Mouse (Mus musculus) cerebellum, postnatal 10 days (tissue): ENCODE measurements around the gene Igsf23.
"Not testable (repeated sequence)": the region's sequence is repeated elsewhere in the genome, so short reads cannot be mapped to it uniquely, and the experiment has no call there.

ENCODE experiments used
- DNase-seq, 2 experiments: peaks; one replicate each; pipeline ENCODE4 v3.0.0; 2021; ENCODE audit warnings: mixed read lengths in 2 of 2

Gene Igsf23

DNA sequence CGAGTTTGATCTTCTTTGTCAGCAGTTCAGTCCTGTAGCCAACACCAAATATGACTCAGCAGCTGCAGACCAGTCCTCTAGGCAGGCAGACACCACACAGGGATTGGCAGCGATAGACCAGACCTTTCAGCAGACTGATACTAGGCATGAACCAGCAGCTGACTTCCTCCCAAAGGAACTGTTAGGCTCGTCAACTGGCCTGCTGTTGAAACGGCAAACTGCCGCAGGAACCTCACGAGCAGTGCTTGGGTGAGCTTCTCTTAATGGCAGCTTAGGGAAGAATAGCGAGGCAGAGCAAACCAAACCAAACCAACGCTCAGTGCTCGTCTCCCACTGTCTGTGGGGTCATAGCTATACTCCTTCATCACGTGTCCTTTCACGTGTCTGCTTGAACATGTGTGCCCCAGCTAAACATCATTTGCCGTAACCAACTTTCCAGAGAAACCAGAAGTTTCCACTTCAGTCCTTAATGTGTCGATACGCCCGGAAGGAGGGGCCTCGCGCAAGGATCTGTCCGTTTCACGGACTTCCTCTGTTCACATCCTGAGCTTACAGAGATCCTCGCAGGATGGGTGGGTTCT lies 15.3 kb downstream of the Igsf23 start:
- DNase-seq: no peak

- peak; percentile 75 to 78 for DNase-seq
Observed at GRCm38 (mm10) chr7:19932877-19933809, 17.4 kb downstream of the Igsf23 start.

DNA sequence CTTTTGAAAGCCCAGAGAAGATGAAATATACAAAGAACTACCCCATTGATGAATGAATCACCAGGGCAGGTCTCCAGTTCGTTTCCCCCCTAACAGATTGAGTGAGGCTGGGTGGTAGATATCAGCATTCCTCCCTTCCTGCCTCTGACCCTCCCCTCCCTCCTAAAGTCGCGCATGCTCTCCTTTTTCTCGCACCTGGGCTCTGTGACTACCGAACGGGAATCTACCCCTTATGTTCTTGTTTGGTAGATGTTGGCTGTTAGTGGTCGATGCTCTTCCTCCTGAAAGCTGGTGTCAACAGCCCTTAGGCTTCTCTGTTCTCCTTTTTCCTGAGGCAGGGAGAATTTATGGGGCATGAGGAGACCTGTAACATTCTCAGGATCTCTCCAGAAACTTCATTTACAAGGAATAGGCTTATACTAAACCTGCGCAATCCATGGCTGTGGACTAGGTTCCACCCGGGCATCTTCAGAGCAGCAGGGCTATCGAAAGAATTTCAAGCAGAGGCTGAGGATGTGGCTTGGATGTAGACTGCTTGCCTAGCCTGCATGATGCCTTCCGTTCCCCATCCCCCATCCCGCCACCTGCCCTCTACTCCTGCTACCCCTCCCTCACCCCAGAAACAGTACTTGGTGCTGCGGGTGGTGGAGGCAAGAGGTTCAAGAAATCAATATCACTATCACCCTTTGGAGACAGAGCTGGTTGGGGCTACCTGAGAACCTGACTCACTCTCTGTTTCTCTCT lies 18.3 kb downstream of the Igsf23 start:
- DNase-seq: peak; percentile 54 to 56

DNA sequence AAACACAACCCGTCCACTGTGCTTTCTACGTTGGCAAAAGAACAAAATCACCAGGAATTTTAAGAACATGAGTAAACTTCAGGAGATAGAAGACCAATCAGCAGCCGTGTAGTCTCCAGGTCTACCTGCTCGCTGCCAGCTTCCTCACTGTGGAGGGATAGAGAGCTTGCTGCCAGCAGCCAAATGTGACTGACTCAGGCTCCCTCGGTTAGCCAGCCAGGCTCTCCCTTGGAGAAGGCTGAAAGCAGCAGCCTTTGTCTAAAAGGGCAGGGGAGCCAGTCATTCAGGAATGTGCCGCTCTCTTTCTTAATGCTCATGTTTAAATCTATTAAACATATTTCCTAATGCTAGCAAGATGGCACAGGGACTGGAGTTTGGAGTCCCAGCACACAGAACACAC lies 20.1 kb downstream of the Igsf23 start:
- not testable (repeated sequence) for DNase-seq

GRCm38 (mm10) chr7:19928486-19928885 lies 22.1 kb downstream of the Igsf23 start:
- DNase-seq: no peak

- no peak for DNase-seq
Observed at GRCm38 (mm10) chr7:19926849-19927480, 23.6 kb downstream of the Igsf23 start.

DNA sequence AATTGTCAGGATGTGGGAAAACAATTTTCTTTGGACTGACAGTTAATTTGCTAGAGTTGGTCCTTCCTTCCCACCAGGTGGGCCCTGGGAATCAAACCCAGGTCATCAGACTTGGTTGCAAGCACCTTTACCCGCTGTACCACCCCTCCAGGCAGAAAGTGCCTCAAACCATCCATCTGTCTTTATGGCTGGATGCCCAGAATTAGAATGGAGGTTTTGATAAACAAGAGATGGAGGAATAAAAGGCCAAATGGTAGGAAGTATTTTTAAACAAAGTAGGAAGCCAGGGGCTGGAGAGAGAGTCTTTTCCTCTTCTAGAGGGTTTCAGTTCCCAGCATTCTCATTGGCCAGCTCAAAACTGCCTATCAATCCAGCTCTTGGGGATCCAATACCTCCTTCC lies 25.2 kb downstream of the Igsf23 start:
- DNase-seq: peak; percentile 32 to 43

DNA sequence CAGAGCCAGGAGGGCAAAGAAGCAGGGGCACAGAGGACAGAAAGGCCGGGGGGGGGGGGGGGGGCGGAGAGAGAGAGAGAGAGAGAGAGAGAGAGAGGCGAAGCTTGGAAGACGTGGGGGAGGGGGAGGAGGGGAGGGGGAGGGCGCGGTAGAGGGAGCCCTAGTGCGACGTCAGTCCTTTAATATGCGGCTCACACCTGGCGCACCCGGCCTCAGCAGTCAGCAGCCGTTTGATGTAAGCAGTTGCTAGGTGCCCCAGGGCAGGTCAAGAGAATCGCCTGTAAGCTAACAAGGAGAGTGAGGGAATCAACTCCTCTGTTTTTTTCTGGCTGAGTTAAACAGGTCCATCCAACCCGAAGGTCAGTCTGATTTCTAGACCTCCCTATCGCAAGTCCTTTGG lies 26.8 kb downstream of the Igsf23 start:
- DNase-seq: no peak

DNA sequence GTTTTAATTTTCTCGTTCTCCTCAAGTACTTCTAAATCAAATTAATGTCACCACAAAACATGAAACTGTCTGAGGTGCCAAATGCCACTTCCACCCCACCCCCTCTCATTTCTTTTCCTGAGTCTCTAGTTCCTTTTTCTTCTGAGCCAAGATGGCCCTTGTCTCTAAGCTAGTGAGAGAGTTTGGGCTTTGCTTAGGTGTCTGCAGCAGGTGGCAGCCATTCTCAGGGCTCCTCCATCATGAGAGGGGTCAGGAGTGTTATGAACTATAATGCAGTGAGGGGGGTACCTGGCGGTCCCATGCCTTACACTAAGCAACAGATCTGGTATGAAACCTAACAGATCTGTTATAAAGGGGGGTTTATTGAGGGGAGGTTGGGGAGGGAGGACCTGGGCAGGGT lies 27.2 kb downstream of the Igsf23 start:
- DNase-seq: no peak

GRCm38 (mm10) chr7:19920506-19921261 lies 29.9 kb downstream of the Igsf23 start, which contains the start of gene Pvr:
TSS of gene Pvr (minus strand) at chr7:19921160.
- peak; percentile 67 to 70 for DNase-seq

GRCm38 (mm10) chr7:19920166-19920505 lies 30.4 kb downstream of the Igsf23 start:
- DNase-seq: no peak

DNA sequence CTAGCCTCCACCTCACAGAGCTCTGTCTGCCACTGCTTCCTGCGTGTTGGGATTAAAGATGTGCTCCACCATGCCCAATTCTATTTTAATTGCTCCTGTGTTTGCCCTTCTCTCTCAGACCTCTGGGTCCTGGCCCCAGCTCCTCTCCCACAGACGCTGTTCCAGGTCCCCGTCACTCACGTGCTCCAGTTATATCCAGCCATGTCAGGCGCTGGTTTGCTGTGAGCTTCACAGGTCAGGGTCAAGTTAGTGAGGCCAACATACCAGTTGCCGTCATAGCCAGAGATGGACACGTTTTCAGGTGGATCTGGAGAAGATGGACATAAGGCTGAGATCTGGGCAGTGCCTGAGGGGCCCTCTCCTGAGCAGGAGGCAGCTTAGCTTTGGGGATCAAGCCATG lies 36.0 kb downstream of the Igsf23 start:
- no peak for DNase-seq

- peak; percentile 41 to 46 for DNase-seq
Observed at GRCm38 (mm10) chr7:19911695-19912524, 38.6 kb downstream of the Igsf23 start.

- no peak for DNase-seq
Observed at GRCm38 (mm10) chr7:19911292-19911658, 39.3 kb downstream of the Igsf23 start.

DNA sequence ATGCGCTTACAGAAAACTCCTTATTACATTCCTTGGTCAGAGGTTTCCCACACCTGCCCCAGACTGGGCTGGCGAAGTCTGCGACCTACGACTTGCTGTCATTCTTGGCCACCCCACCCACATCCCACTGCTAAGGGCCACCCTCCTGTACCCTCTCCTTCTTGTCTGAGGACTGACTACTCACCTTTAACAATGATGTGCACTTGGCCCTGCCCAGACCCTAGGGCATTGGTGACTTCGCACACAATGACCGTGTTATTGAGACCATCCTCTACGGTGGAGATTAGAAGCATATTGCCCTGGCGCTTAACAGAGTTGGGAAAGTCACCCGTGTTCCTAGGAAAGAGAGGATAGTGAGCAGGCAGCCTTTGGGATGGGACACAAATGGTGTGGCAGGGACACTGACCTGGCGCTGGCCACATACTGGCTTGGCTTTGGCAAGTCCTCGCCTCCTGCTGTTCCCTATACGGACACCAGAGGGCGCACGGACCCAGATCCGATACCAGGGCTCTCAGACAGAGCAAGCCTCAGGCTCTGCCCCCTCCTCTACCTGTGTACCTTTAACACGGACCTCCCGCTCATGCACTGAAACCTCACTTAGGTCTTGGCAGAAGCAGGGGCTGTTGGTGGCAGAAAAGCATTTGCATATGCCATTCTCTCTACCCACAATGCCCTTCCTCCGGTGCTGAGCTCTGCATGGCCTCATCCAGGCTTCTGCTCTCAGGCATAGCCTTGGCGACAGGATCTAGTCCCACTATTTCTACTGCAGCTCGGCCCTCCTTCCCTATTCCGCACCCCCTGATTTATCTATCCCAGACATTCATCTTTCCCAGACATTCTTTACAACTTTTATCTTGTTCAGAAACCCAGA lies 39.9 kb downstream of the Igsf23 start:
- peak; percentile 90 to 92 for DNase-seq

DNA sequence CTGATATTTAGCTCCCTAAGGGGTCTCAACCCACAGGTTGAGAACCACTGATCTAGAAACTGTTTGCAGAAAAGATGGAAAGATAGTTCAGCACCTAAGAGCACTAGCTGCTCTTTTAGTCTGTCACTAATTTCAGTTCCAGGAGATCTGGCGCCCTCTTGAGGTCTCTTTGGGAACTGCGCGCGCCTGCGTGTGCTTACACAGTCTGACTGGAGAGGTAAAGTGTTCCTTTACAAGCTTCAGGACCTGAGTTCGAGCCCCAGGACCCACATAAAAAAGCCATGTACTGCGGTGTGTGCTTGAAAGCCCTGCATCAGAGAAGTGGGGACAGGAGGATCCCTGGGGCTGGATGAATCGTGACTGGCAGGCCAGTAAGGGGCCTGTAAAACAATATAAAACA lies 60.7 kb downstream of the Igsf23 start:
- DNase-seq: peak; percentile 44 to 50

GRCm38 (mm10) chr7:19887849-19888248 lies 62.7 kb downstream of the Igsf23 start, which contains the start of gene Ceacam19:
TSS of gene Ceacam19 (minus strand) at chr7:19887965.
- no peak for DNase-seq
